Mouse (Mus musculus): ENCODE results near the gene Kcnc1. TPM values are rescaled to one million over a fixed set of nuclear protein-coding genes. Genes with fewer than 3 reads are reported as not detected.

Gene Kcnc1
- polyA plus RNA-seq, 1 experiment from 2014 or later: not detected

DNA sequence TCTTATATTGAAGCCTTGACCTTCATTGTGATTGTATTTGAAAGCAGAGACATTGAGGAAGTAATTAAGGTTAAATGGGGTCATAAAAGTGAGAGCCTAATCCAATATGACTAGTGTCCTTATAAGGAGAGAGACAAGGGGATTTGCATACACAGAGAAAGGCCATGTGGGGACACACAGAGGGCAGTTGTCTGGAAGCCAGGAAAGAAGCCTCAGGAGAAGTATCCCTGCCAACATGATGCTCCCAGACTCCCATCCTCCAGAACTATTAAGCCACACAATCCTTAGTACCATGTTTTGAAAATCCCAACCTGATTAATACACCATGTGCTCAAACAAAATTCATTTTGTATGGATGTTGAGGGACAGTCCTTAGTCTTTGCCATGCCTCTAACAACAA lies 34.5 kb upstream of the Kcnc1 start:
- Histone ChIP-seq H3K4me3 (ENCODE audit: control insufficient read depth in 1 of 2, insufficient read depth in 1 of 2, low read depth in 1 of 2, low read length in 2 of 2) (no peak overlapping the region), H3K36me3 (ENCODE audit: control insufficient read depth, insufficient read depth, low read length) (no peaks in the 10 kb centered on the region), H3K9me3 (ENCODE audit: control insufficient read depth, low read length) (no peaks in the 10 kb centered on the region), H3K4me1 (ENCODE audit: control insufficient read depth in 2 of 2, insufficient read depth in 2 of 2, low read length in 2 of 2) (no peaks in the 10 kb centered on the region), H3K27ac (replicated peaks in 1 of 2; ENCODE audit: control insufficient read depth in 1 of 2, insufficient read depth in 1 of 2, low read depth in 2 of 2, low read length in 2 of 2) (no peak overlapping the region), H3K4me2 (ENCODE audit: low read length) (no peak overlapping the region), H3K27me3 (ENCODE audit: control insufficient read depth, insufficient read depth, low read length) (peaks cover 10% of the 10 kb centered on the region; the same call in 1 of the 2 replicates), H3K9ac (ENCODE audit: low read length) (no peak overlapping the region)
- ATAC-seq (ENCODE audit: insufficient number of reproducible peaks, insufficient read depth, low FRiP score, low read depth): no peak

DNA sequence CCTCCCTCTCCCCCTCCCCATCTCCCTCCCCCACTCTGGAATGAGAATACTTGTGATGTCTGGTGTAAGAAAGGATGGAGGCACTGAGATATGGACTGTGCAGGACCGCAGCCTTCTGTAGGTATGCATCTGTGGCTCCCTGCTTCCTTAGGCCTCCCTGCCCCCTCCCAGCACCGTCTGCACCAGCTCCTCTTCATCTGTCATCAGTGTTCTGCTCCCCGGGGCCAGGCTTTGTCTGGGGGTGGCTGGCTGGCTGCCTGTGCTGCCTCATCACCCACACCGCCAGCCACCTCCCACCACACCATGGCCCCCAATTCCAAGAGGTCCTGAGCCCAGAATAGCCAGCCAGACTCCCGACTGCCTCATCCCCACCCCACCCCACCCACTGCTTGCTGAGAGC lies 32.1 kb upstream of the Kcnc1 start:
- no peaks in the 10 kb centered on the region for H3K9me3 ChIP-seq (ENCODE audit: control insufficient read depth, low read length)
- H3K27me3 ChIP-seq (ENCODE audit: control insufficient read depth, insufficient read depth, low read length): peaks cover 15% of the 10 kb centered on the region; the same call in 1 of the 2 replicates
- H3K4me1 ChIP-seq (ENCODE audit: control insufficient read depth in 2 of 2, insufficient read depth in 2 of 2, low read length in 2 of 2): no peaks in the 10 kb centered on the region
- H3K36me3 ChIP-seq (ENCODE audit: control insufficient read depth, insufficient read depth, low read length): no peaks in the 10 kb centered on the region
- 27% methylated on average over 4 of the region's 5 CpGs for WGBS
- no peak for ATAC-seq (ENCODE audit: insufficient number of reproducible peaks, insufficient read depth, low FRiP score, low read depth)
- no peak overlapping the region for H3K27ac ChIP-seq (replicated peaks in 1 of 2; ENCODE audit: control insufficient read depth in 1 of 2, insufficient read depth in 1 of 2, low read depth in 2 of 2, low read length in 2 of 2)
- no peak overlapping the region for H3K9ac ChIP-seq (ENCODE audit: low read length)
- no peak overlapping the region for H3K4me2 ChIP-seq (ENCODE audit: low read length)
- no peak overlapping the region for H3K4me3 ChIP-seq (ENCODE audit: control insufficient read depth in 1 of 2, insufficient read depth in 1 of 2, low read depth in 1 of 2, low read length in 2 of 2)

DNA sequence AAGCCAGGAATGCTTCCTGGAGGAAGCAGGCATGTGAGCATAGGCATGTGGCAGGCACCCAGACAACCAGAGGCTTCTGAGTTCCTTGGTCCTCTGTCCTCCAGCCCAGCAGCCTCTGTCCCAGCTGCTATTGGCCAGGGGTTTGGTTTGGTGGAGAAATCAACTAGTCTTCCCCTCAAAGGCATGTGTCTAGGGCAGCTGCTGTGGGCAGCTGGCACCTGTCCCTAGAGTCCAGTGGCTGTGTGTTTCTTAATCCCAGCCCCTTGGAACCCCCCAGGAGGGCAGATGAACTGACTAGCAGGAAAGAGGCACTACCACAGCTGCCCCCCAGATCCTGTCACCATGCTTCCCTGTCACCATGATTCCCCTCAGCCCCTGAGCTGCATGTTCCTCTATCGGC lies 30.5 kb upstream of the Kcnc1 start:
- ATAC-seq (ENCODE audit: insufficient number of reproducible peaks, insufficient read depth, low FRiP score, low read depth): no peak
- no peaks in the 10 kb centered on the region for H3K9me3 ChIP-seq (ENCODE audit: control insufficient read depth, low read length)
- H3K4me3 ChIP-seq (ENCODE audit: control insufficient read depth in 1 of 2, insufficient read depth in 1 of 2, low read depth in 1 of 2, low read length in 2 of 2): no peak overlapping the region
- WGBS: 85% methylated on average over 1 of the region's 1 CpGs
- peaks cover 19% of the 10 kb centered on the region; the same call in 1 of the 2 replicates for H3K27me3 ChIP-seq (ENCODE audit: control insufficient read depth, insufficient read depth, low read length)
- H3K9ac ChIP-seq (ENCODE audit: low read length): no peak overlapping the region
- H3K4me1 ChIP-seq (ENCODE audit: control insufficient read depth in 2 of 2, insufficient read depth in 2 of 2, low read length in 2 of 2): no peaks in the 10 kb centered on the region
- H3K4me2 ChIP-seq (ENCODE audit: low read length): no peak overlapping the region
- no peak overlapping the region for H3K27ac ChIP-seq (replicated peaks in 1 of 2; ENCODE audit: control insufficient read depth in 1 of 2, insufficient read depth in 1 of 2, low read depth in 2 of 2, low read length in 2 of 2)
- no peaks in the 10 kb centered on the region for H3K36me3 ChIP-seq (ENCODE audit: control insufficient read depth, insufficient read depth, low read length)

DNA sequence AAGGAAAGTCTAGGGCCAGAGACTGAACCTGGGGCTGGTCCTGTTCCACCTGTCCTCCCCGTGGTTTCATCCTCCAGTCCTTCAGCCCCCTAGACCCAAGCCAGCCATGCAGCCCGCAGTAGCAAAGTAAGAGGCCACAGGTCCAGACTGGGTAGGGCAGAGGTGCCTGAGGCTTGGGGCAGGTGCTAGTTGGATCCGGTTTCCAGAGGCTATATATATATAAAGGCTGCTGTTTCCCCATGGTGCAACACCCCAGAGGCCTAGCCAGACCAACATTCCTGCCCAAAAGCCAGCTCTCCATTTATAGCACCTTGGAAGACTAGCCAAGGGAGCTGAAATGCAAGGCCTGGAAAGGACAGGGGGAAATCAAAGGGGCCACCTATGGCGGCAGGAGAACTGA lies 25.2 kb upstream of the Kcnc1 start:
- 63% methylated on average over 4 of the region's 4 CpGs for WGBS
- Histone ChIP-seq H3K4me1 (ENCODE audit: control insufficient read depth in 2 of 2, insufficient read depth in 2 of 2, low read length in 2 of 2) (no peaks in the 10 kb centered on the region), H3K4me2 (ENCODE audit: low read length) (no peak overlapping the region), H3K9me3 (ENCODE audit: control insufficient read depth, low read length) (no peaks in the 10 kb centered on the region), H3K4me3 (ENCODE audit: control insufficient read depth in 1 of 2, insufficient read depth in 1 of 2, low read depth in 1 of 2, low read length in 2 of 2) (no peak overlapping the region), H3K36me3 (ENCODE audit: control insufficient read depth, insufficient read depth, low read length) (no peaks in the 10 kb centered on the region), H3K27me3 (ENCODE audit: control insufficient read depth, insufficient read depth, low read length) (peaks cover 52% of the 10 kb centered on the region), H3K27ac (replicated peaks in 1 of 2; ENCODE audit: control insufficient read depth in 1 of 2, insufficient read depth in 1 of 2, low read depth in 2 of 2, low read length in 2 of 2) (no peak overlapping the region), H3K9ac (ENCODE audit: low read length) (no peak overlapping the region)
- ATAC-seq (ENCODE audit: insufficient number of reproducible peaks, insufficient read depth, low FRiP score, low read depth): no peak

DNA sequence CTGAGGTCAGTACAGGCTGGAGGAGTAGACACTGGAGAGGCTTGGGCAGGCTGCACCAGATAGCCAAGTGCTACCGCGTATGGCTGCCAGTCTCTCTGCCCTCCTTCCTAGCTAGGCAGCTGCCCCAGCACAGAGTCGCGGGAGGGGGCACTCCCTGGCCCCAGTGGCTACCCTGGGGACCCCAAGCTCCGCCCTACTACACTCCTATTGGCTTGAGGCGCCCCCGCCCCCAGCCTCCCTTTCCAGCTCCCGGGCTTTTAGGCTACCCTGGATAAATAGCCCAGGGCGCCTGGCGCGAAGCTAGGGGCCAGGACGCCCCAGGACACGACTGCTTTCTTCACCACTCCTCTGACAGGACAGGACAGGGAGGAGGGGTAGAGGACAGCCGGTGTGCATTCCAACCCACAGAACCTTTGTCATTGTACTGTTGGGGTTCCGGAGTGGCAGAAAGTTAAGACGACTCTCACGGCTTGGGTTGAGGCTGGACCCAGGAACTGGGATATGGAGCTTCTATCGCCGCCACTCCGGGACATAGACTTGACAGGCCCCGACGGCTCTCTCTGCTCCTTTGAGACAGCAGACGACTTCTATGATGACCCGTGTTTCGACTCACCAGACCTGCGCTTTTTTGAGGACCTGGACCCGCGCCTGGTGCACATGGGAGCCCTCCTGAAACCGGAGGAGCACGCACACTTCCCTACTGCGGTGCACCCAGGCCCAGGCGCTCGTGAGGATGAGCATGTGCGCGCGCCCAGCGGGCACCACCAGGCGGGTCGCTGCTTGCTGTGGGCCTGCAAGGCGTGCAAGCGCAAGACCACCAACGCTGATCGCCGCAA lies 19.9 kb upstream of the Kcnc1 start, which contains the start of gene Myod1:
Myod1 (plus strand) TSS at position 303 of the 836 bp plus-strand sequence.
- Histone ChIP-seq H3K9ac (ENCODE audit: low read length) (no peak within 1 kb of the TSS), H3K36me3 (ENCODE audit: control insufficient read depth, insufficient read depth, low read length) (no peaks in the 10 kb centered on the region), H3K4me3 (ENCODE audit: control insufficient read depth in 1 of 2, insufficient read depth in 1 of 2, low read depth in 1 of 2, low read length in 2 of 2) (peak within 1 kb of the TSS in 1 of 2 experiments; percentile 9; a peak in 1 of 4 replicates), H3K4me1 (ENCODE audit: control insufficient read depth in 2 of 2, insufficient read depth in 2 of 2, low read length in 2 of 2) (peaks cover 0 to 6% of the 10 kb centered on the region in 2 experiments; a peak in 1 of 4 replicates), H3K27ac (replicated peaks in 1 of 2; ENCODE audit: control insufficient read depth in 1 of 2, insufficient read depth in 1 of 2, low read depth in 2 of 2, low read length in 2 of 2) (no peak within 1 kb of the TSS), H3K4me2 (ENCODE audit: low read length) (peak within 1 kb of the TSS; percentile 32), H3K27me3 (ENCODE audit: control insufficient read depth, insufficient read depth, low read length) (peaks cover 88% of the 10 kb centered on the region), H3K9me3 (ENCODE audit: control insufficient read depth, low read length) (no peaks in the 10 kb centered on the region)
- WGBS: 8% methylated on average over 44 of the region's 44 CpGs
- no peak for ATAC-seq (ENCODE audit: insufficient number of reproducible peaks, insufficient read depth, low FRiP score, low read depth)

DNA sequence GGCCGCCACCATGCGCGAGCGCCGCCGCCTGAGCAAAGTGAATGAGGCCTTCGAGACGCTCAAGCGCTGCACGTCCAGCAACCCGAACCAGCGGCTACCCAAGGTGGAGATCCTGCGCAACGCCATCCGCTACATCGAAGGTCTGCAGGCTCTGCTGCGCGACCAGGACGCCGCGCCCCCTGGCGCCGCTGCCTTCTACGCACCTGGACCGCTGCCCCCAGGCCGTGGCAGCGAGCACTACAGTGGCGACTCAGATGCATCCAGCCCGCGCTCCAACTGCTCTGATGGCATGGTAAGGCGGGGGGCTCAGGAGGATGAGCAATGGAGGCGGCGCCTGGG lies 19.3 kb upstream of the Kcnc1 start:
- Histone ChIP-seq H3K27ac (replicated peaks in 1 of 2; ENCODE audit: control insufficient read depth in 1 of 2, insufficient read depth in 1 of 2, low read depth in 2 of 2, low read length in 2 of 2) (no peak overlapping the region), H3K9ac (ENCODE audit: low read length) (no peak overlapping the region), H3K9me3 (ENCODE audit: control insufficient read depth, low read length) (no peaks in the 10 kb centered on the region), H3K36me3 (ENCODE audit: control insufficient read depth, insufficient read depth, low read length) (no peaks in the 10 kb centered on the region), H3K27me3 (ENCODE audit: control insufficient read depth, insufficient read depth, low read length) (peaks cover 87% of the 10 kb centered on the region), H3K4me1 (ENCODE audit: control insufficient read depth in 2 of 2, insufficient read depth in 2 of 2, low read length in 2 of 2) (peaks cover 0 to 6% of the 10 kb centered on the region in 2 experiments; a peak in 1 of 4 replicates), H3K4me2 (ENCODE audit: low read length) (peak overlapping the region; percentile 32), H3K4me3 (ENCODE audit: control insufficient read depth in 1 of 2, insufficient read depth in 1 of 2, low read depth in 1 of 2, low read length in 2 of 2) (peak overlapping the region in 1 of 2 experiments; percentile 9; a peak in 1 of 4 replicates)
- no peak for ATAC-seq (ENCODE audit: insufficient number of reproducible peaks, insufficient read depth, low FRiP score, low read depth)
- 1% methylated on average over 33 of the region's 33 CpGs for WGBS

DNA sequence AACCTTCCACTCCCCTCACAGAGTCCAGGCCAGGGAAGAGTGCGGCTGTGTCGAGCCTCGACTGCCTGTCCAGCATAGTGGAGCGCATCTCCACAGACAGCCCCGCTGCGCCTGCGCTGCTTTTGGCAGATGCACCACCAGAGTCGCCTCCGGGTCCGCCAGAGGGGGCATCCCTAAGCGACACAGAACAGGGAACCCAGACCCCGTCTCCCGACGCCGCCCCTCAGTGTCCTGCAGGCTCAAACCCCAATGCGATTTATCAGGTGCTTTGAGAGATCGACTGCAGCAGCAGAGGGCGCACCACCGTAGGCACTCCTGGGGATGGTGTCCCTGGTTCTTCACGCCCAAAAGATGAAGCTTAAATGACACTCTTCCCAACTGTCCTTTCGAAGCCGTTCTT lies 18.2 kb upstream of the Kcnc1 start:
- no peaks in the 10 kb centered on the region for H3K36me3 ChIP-seq (ENCODE audit: control insufficient read depth, insufficient read depth, low read length)
- H3K4me1 ChIP-seq (ENCODE audit: control insufficient read depth in 2 of 2, insufficient read depth in 2 of 2, low read length in 2 of 2): peaks cover 0 to 6% of the 10 kb centered on the region in 2 experiments; a peak in 1 of 4 replicates
- WGBS: 2% methylated on average over 22 of the region's 22 CpGs
- no peak for ATAC-seq (ENCODE audit: insufficient number of reproducible peaks, insufficient read depth, low FRiP score, low read depth)
- H3K9me3 ChIP-seq (ENCODE audit: control insufficient read depth, low read length): no peaks in the 10 kb centered on the region
- H3K27ac ChIP-seq (replicated peaks in 1 of 2; ENCODE audit: control insufficient read depth in 1 of 2, insufficient read depth in 1 of 2, low read depth in 2 of 2, low read length in 2 of 2): no peak overlapping the region
- H3K27me3 ChIP-seq (ENCODE audit: control insufficient read depth, insufficient read depth, low read length): peaks cover 76% of the 10 kb centered on the region
- H3K4me3 ChIP-seq (ENCODE audit: control insufficient read depth in 1 of 2, insufficient read depth in 1 of 2, low read depth in 1 of 2, low read length in 2 of 2): no peak overlapping the region
- no peak overlapping the region for H3K4me2 ChIP-seq (ENCODE audit: low read length)
- no peak overlapping the region for H3K9ac ChIP-seq (ENCODE audit: low read length)
